ENCODE assay signal across 8 mouse cellular contexts in genomic region chr17:34644608-34645007, GRCm38 (mm10). TPM values are rescaled to one million over a fixed set of nuclear protein-coding genes. Genes with fewer than 3 reads are reported as not detected.
DNase-seq lines count a peak whose midpoint lies in the region; ATAC-seq lines count a peak whose summit lies in the region.

Gene Fkbpl, plus strand, starts transcription at chr17:34644764.

- no peaks in the 10 kb centered on the region for H3K9me3 ChIP-seq in hindbrain, embryonic 15.5 days

- H3K9ac ChIP-seq in hindbrain, embryonic 15.5 days = peak within 1 kb of the TSS; percentile 78

- peak within 1 kb of the TSS; percentile 80 for H3K27ac ChIP-seq in hindbrain, embryonic 15.5 days (replicated peaks)

- no peaks in the 10 kb centered on the region for H3K27me3 ChIP-seq in hindbrain, embryonic 15.5 days

- peak within 1 kb of the TSS; percentile 69 for H3K4me2 ChIP-seq in hindbrain, embryonic 15.5 days

- peaks cover 8% of the 10 kb centered on the region for H3K36me3 ChIP-seq in hindbrain, embryonic 15.5 days

- peak; percentile 99 for DNase-seq in R1 (ENCODE audit: low read depth, low spot score)
- peak; percentile 96 for DNase-seq in cerebellum, postnatal 25 days
- peak; percentile 96 to 98 for DNase-seq in frontal cortex, postnatal 36 days (ENCODE audit: low spot score in 2 of 2)
- DNase-seq in left cerebral cortex, adult 11 months (ENCODE audit: low spot score) = peak; percentile 97
- peak; percentile 96 to 97 for DNase-seq in lung, postnatal 4 days
- DNase-seq in retina, postnatal 7 days (ENCODE audit: low read depth, low spot score) = peak; percentile 95
- DNase-seq in urinary bladder, adult 2 months (ENCODE audit: low spot score) = peak; percentile 67

- ATAC-seq in hindbrain, embryonic 15.5 days (ENCODE audit: low FRiP score, low read depth) = peak; percentile 78

- under 1% methylated on average over 16 of the region's 16 CpGs for WGBS in hindbrain, embryonic 15.5 days

- peak within 1 kb of the TSS; percentile 65 for H3K4me3 ChIP-seq in hindbrain, embryonic 15.5 days

- H3K4me1 ChIP-seq in hindbrain, embryonic 15.5 days (replicated peaks) = peaks cover 40% of the 10 kb centered on the region

RNA-seq across cellular contexts. Expression of gene Fkbpl, which starts in this region (rescaled TPM):
- polyA plus RNA-seq in hindbrain, embryonic 15.5 days (2015; fragmentation: Nextera tagmentation; extraction: Ambion mirVana) = 16.1 and 16.4 TPM in 2 replicates
- 4.6 and 7.2 TPM in 2 replicates for polyA plus RNA-seq in urinary bladder, adult 2 months (2012; rRNA removed)

Comparison
In these comparisons a context has a peak if more than half of its experiments do, and no peak if none do; other contexts are left out.
1. Peak in every context shown above with its lines: DNase-seq, ATAC-seq, H3K4me3 ChIP-seq and H3K27ac ChIP-seq.